Mouse (Mus musculus): ENCODE results near the gene Bod1l.

- TF ChIP-seq CTCF (IDR thresholded peaks at IDR 0.05; ENCODE audit: control insufficient read depth, insufficient read depth, insufficient read length) = no peak
- no peak for TF ChIP-seq CEBPB (IDR thresholded peaks at IDR 0.05; ENCODE audit: low read depth)
- no peak for TF ChIP-seq MAX (IDR thresholded peaks at IDR 0.05)
- no peak for TF ChIP-seq MYOD1 (IDR thresholded peaks at IDR 0.05; ENCODE audit: control insufficient read depth, insufficient read length, low read depth)
- no peak for TF ChIP-seq MYOG (IDR thresholded peaks at IDR 0.05; ENCODE audit: control insufficient read depth, extremely low read depth, insufficient read length)
- TF ChIP-seq USF1 (IDR thresholded peaks at IDR 0.05; ENCODE audit: low read depth) = no peak
- TF ChIP-seq FOSL1 (IDR thresholded peaks at IDR 0.05; ENCODE audit: insufficient read depth, low read length, poor library complexity, severe bottlenecking) = no peak
Measured at GRCm38 (mm10) chr5:41756396-41756795, 87.7 kb downstream of the Bod1l start.

All from C2C12 (cell line).